Mouse (Mus musculus) kidney, adult 2 months (tissue): ENCODE results near the gene Dnah2.

ENCODE experiments used
- CTCF ChIP-seq: fragments of 200-500 bp; conservative IDR thresholded peaks from 2 replicates; pipeline ENCODE4 v1.5.1; 2011; ENCODE audit warnings: low read depth, mild to moderate bottlenecking, control low read depth, low read length, moderate library complexity, mixed read lengths; ENCODE audit not compliant: insufficient read depth, insufficient read length
- POLR2A ChIP-seq: fragments of 200-500 bp; IDR thresholded peaks from one replicate; pipeline ENCODE4 v1.6.1; 2011; ENCODE audit warnings: low read depth, low read length, control low read depth

GRCm38 (mm10) chr11:69545957-69546356 lies 3.0 kb downstream of the Dnah2 start:
- TF ChIP-seq POLR2A (no peak), CTCF (no peak)
